Mouse (Mus musculus): ENCODE measurements around the gene Cnn1.

Gene Cnn1

GRCm38 (mm10) chr9:22098993-22099696 lies at the start of gene Cnn1:
TSS of gene Cnn1 (plus strand) at chr9:22099216.
- DNase-seq (ENCODE audit: extremely low spot score) = peak; percentile 6

GRCm38 (mm10) chr9:22049315-22049714 lies 49.7 kb upstream of the Cnn1 start:
- no peak for DNase-seq (ENCODE audit: extremely low spot score)

- DNase-seq (ENCODE audit: extremely low spot score) = no peak
Observed at GRCm38 (mm10) chr9:22049721-22050270, 49.2 kb upstream of the Cnn1 start.

GRCm38 (mm10) chr9:22050351-22050889 lies 48.6 kb upstream of the Cnn1 start:
- DNase-seq (ENCODE audit: extremely low spot score) = peak; percentile 82

- peak; percentile 37 for DNase-seq (ENCODE audit: extremely low spot score)
Observed at GRCm38 (mm10) chr9:22051161-22051957, 47.7 kb upstream of the Cnn1 start.

GRCm38 (mm10) chr9:22051958-22052254 lies 47.1 kb upstream of the Cnn1 start, which contains the start of gene Elavl3:
TSS of gene Elavl3 (minus strand) at chr9:22052023.
- DNase-seq (ENCODE audit: extremely low spot score) = peak; percentile 61

GRCm38 (mm10) chr9:22053657-22054056 lies 45.4 kb upstream of the Cnn1 start:
- DNase-seq (ENCODE audit: extremely low spot score) = no peak

- peak; percentile 82 for DNase-seq (ENCODE audit: extremely low spot score)
Observed at GRCm38 (mm10) chr9:22054411-22055076, 44.5 kb upstream of the Cnn1 start.

GRCm38 (mm10) chr9:22055713-22056112 lies 43.3 kb upstream of the Cnn1 start:
- no peak for DNase-seq (ENCODE audit: extremely low spot score)

GRCm38 (mm10) chr9:22056303-22056910 lies 42.6 kb upstream of the Cnn1 start:
- DNase-seq (ENCODE audit: extremely low spot score) = no peak

GRCm38 (mm10) chr9:22057031-22057517 lies 41.9 kb upstream of the Cnn1 start:
- no peak for DNase-seq (ENCODE audit: extremely low spot score)

- DNase-seq (ENCODE audit: extremely low spot score) = no peak
Observed at GRCm38 (mm10) chr9:22058011-22058424, 41.0 kb upstream of the Cnn1 start.

GRCm38 (mm10) chr9:22061339-22061738 lies 37.7 kb upstream of the Cnn1 start:
- no peak for DNase-seq (ENCODE audit: extremely low spot score)

- no peak for DNase-seq (ENCODE audit: extremely low spot score)
Observed at GRCm38 (mm10) chr9:22064341-22064740, 34.7 kb upstream of the Cnn1 start.

- no peak for DNase-seq (ENCODE audit: extremely low spot score)
Observed at GRCm38 (mm10) chr9:22065642-22066041, 33.4 kb upstream of the Cnn1 start.

- no peak for DNase-seq (ENCODE audit: extremely low spot score)
Observed at GRCm38 (mm10) chr9:22066433-22066832, 32.6 kb upstream of the Cnn1 start.

GRCm38 (mm10) chr9:22067195-22067594 lies 31.8 kb upstream of the Cnn1 start:
- DNase-seq (ENCODE audit: extremely low spot score) = no peak

- no peak for DNase-seq (ENCODE audit: extremely low spot score)
Observed at GRCm38 (mm10) chr9:22069881-22070553, 29.0 kb upstream of the Cnn1 start.

- DNase-seq (ENCODE audit: extremely low spot score) = peak; percentile 95
Observed at GRCm38 (mm10) chr9:22070791-22071573, 28.0 kb upstream of the Cnn1 start, which contains the start of the genes Gm49318 and Zfp653. TSS of gene Gm49318 (minus strand) at chr9:22071259. TSS of gene Zfp653 (minus strand) at chr9:22071376.

GRCm38 (mm10) chr9:22072276-22072675 lies 26.7 kb upstream of the Cnn1 start:
- DNase-seq (ENCODE audit: extremely low spot score) = no peak

All from embryo, embryonic 9.5 days (tissue).